Mouse (Mus musculus): ENCODE data around the gene Gm17416. TPM values are rescaled to one million over a fixed set of nuclear protein-coding genes. Genes with fewer than 3 reads are reported as not detected.
A peak's percentile ranks its signal among the peaks of the same experiment; 100 is the strongest.

Gene Gm17416
- polyA plus RNA-seq, 1 experiment from 2014 or later, result not detected

- H3K9ac ChIP-seq (replicated peaks), result no peak within 1 kb of the TSS
- H3K9me3 ChIP-seq (ENCODE audit: low read length), result no peaks in the 10 kb centered on the region
- no peak within 1 kb of the TSS for H3K4me2 ChIP-seq (ENCODE audit: low read depth, low read length)
- no peaks in the 10 kb centered on the region for H3K27me3 ChIP-seq (ENCODE audit: insufficient read depth, low read length)
- ATAC-seq (no peak), DNase-seq (no peak)
- no peak within 1 kb of the TSS for H3K27ac ChIP-seq (ENCODE audit: low read depth)
- H3K4me1 ChIP-seq (ENCODE audit: insufficient read depth), result no peaks in the 10 kb centered on the region
- TF ChIP-seq EP300 (IDR thresholded peaks at IDR 0.05; ENCODE audit: low read depth) (no peak), CTCF (IDR thresholded peaks at IDR 0.05; ENCODE audit: low read depth) (no peak)
- no peak within 1 kb of the TSS for H3K4me3 ChIP-seq (ENCODE audit: low read depth, low read length)
- WGBS (ENCODE audit: insufficient replicate concordance), result 64% methylated on average over 7 of the region's 7 CpGs
- no peaks in the 10 kb centered on the region for H3K36me3 ChIP-seq (replicated peaks; ENCODE audit: insufficient read depth, low read length)
Measured at GRCm38 (mm10) chr2:152599299-152599698, 30.2 kb downstream of the Gm17416 start, which contains the start of gene Defb45. Gene Defb45 (minus strand): TSS chr2:152599399.

GRCm38 (mm10) chr2:152600076-152600475 lies 30.9 kb downstream of the Gm17416 start:
- H3K9ac ChIP-seq (replicated peaks), result no peak overlapping the region
- no peaks in the 10 kb centered on the region for H3K4me1 ChIP-seq (ENCODE audit: insufficient read depth)
- H3K9me3 ChIP-seq (ENCODE audit: low read length), result no peaks in the 10 kb centered on the region
- H3K4me3 ChIP-seq (ENCODE audit: low read depth, low read length), result no peak overlapping the region
- 72% methylated on average over 6 of the region's 6 CpGs for WGBS (ENCODE audit: insufficient replicate concordance)
- H3K27ac ChIP-seq (ENCODE audit: low read depth), result no peak overlapping the region
- H3K27me3 ChIP-seq (ENCODE audit: insufficient read depth, low read length), result no peaks in the 10 kb centered on the region
- TF ChIP-seq EP300 (IDR thresholded peaks at IDR 0.05; ENCODE audit: low read depth) (no peak), CTCF (IDR thresholded peaks at IDR 0.05; ENCODE audit: low read depth) (no peak)
- H3K36me3 ChIP-seq (replicated peaks; ENCODE audit: insufficient read depth, low read length), result no peaks in the 10 kb centered on the region
- H3K4me2 ChIP-seq (ENCODE audit: low read depth, low read length), result no peak overlapping the region
- no peak for DNase-seq
- ATAC-seq, result no peak

- H3K9me3 ChIP-seq (ENCODE audit: low read length), result no peaks in the 10 kb centered on the region
- DNase-seq, result no peak
- no peak for ATAC-seq
- H3K4me3 ChIP-seq (ENCODE audit: low read depth, low read length), result no peak overlapping the region
- H3K4me2 ChIP-seq (ENCODE audit: low read depth, low read length), result no peak overlapping the region
- H3K4me1 ChIP-seq (ENCODE audit: insufficient read depth), result no peaks in the 10 kb centered on the region
- H3K36me3 ChIP-seq (replicated peaks; ENCODE audit: insufficient read depth, low read length), result no peaks in the 10 kb centered on the region
- H3K27me3 ChIP-seq (ENCODE audit: insufficient read depth, low read length), result no peaks in the 10 kb centered on the region
- no peak overlapping the region for H3K27ac ChIP-seq (ENCODE audit: low read depth)
- WGBS (ENCODE audit: insufficient replicate concordance), result 52% methylated on average over 4 of the region's 4 CpGs
- no peak for TF ChIP-seq EP300 (IDR thresholded peaks at IDR 0.05; ENCODE audit: low read depth)
- TF ChIP-seq CTCF (IDR thresholded peaks at IDR 0.05; ENCODE audit: low read depth), result peak; percentile 44
- no peak overlapping the region for H3K9ac ChIP-seq (replicated peaks)
Measured at GRCm38 (mm10) chr2:152601275-152601960, 32.3 kb downstream of the Gm17416 start.

- no peaks in the 10 kb centered on the region for H3K27me3 ChIP-seq (ENCODE audit: insufficient read depth, low read length)
- H3K4me3 ChIP-seq (ENCODE audit: low read depth, low read length), result no peak within 1 kb of the TSS
- TF ChIP-seq EP300 (IDR thresholded peaks at IDR 0.05; ENCODE audit: low read depth) (no peak), CTCF (IDR thresholded peaks at IDR 0.05; ENCODE audit: low read depth) (peak; percentile 60)
- no peaks in the 10 kb centered on the region for H3K36me3 ChIP-seq (replicated peaks; ENCODE audit: insufficient read depth, low read length)
- H3K9me3 ChIP-seq (ENCODE audit: low read length), result no peaks in the 10 kb centered on the region
- DNase-seq, result peak; percentile 58
- ATAC-seq, result no peak
- no peak within 1 kb of the TSS for H3K4me2 ChIP-seq (ENCODE audit: low read depth, low read length)
- no peak within 1 kb of the TSS for H3K9ac ChIP-seq (replicated peaks)
- no peaks in the 10 kb centered on the region for H3K4me1 ChIP-seq (ENCODE audit: insufficient read depth)
- no peak within 1 kb of the TSS for H3K27ac ChIP-seq (ENCODE audit: low read depth)
- WGBS (ENCODE audit: insufficient replicate concordance), result 73% methylated on average over 15 of the region's 15 CpGs
Measured at GRCm38 (mm10) chr2:152604057-152604456, 34.9 kb downstream of the Gm17416 start, which contains the start of gene Defb36. Gene Defb36 (plus strand): TSS chr2:152604327.

- Histone ChIP-seq H3K27ac (ENCODE audit: low read depth) (no peak overlapping the region), H3K4me2 (ENCODE audit: low read depth, low read length) (no peak overlapping the region), H3K36me3 (replicated peaks; ENCODE audit: insufficient read depth, low read length) (no peaks in the 10 kb centered on the region), H3K27me3 (ENCODE audit: insufficient read depth, low read length) (no peaks in the 10 kb centered on the region), H3K4me1 (ENCODE audit: insufficient read depth) (no peaks in the 10 kb centered on the region), H3K4me3 (ENCODE audit: low read depth, low read length) (no peak overlapping the region), H3K9ac (replicated peaks) (no peak overlapping the region), H3K9me3 (ENCODE audit: low read length) (no peaks in the 10 kb centered on the region)
- ATAC-seq (no peak), DNase-seq (no peak)
- 43% methylated on average over 6 of the region's 6 CpGs for WGBS (ENCODE audit: insufficient replicate concordance)
- no peak for TF ChIP-seq EP300 (IDR thresholded peaks at IDR 0.05; ENCODE audit: low read depth)
- TF ChIP-seq CTCF (IDR thresholded peaks at IDR 0.05; ENCODE audit: low read depth), result no peak
Measured at GRCm38 (mm10) chr2:152607746-152608145, 38.6 kb downstream of the Gm17416 start.

GRCm38 (mm10) chr2:152608719-152609118 lies 39.6 kb downstream of the Gm17416 start:
- no peak for DNase-seq
- 72% methylated on average over 1 of the region's 1 CpGs for WGBS (ENCODE audit: insufficient replicate concordance)
- Histone ChIP-seq H3K4me1 (ENCODE audit: insufficient read depth) (no peaks in the 10 kb centered on the region), H3K9ac (replicated peaks) (no peak overlapping the region), H3K9me3 (ENCODE audit: low read length) (no peaks in the 10 kb centered on the region), H3K4me2 (ENCODE audit: low read depth, low read length) (no peak overlapping the region), H3K4me3 (ENCODE audit: low read depth, low read length) (no peak overlapping the region), H3K27me3 (ENCODE audit: insufficient read depth, low read length) (no peaks in the 10 kb centered on the region), H3K27ac (ENCODE audit: low read depth) (no peak overlapping the region), H3K36me3 (replicated peaks; ENCODE audit: insufficient read depth, low read length) (no peaks in the 10 kb centered on the region)
- peak; percentile 14; the same call in 1 of the 2 replicates for TF ChIP-seq CTCF (IDR thresholded peaks at IDR 0.05; ENCODE audit: low read depth)
- no peak for TF ChIP-seq EP300 (IDR thresholded peaks at IDR 0.05; ENCODE audit: low read depth)
- no peak for ATAC-seq
